Mouse (Mus musculus): ENCODE measurements around the gene Ccr4. TPM values are rescaled to one million over a fixed set of nuclear protein-coding genes. Genes with fewer than 3 reads are reported as not detected.

The Ccr4 gene
- polyA plus RNA-seq (2014; fragmentation: Nextera tagmentation; extraction: Ambion mirVana), result not detected in 2 replicates

GRCm38 (mm10) chr9:114504816-114505215 is at the start of gene Ccr4:
Gene Ccr4 (minus strand): TSS chr9:114504916.
- Histone ChIP-seq H3K27me3 (replicated peaks; ENCODE audit: control insufficient read depth, insufficient read depth, low read length) (no peaks in the 10 kb centered on the region), H3K27ac (ENCODE audit: low read depth, low read length) (no peak within 1 kb of the TSS), H3K36me3 (ENCODE audit: control insufficient read depth, insufficient read depth, low read length) (no peaks in the 10 kb centered on the region), H3K4me3 (ENCODE audit: low read depth, low read length) (no peak within 1 kb of the TSS), H3K4me1 (replicated peaks; ENCODE audit: control insufficient read depth, insufficient read depth, low read length) (peaks cover 17% of the 10 kb centered on the region), H3K9me3 (ENCODE audit: control insufficient read depth, low read length) (no peaks in the 10 kb centered on the region), H3K4me2 (no peak within 1 kb of the TSS), H3K9ac (ENCODE audit: low read depth, low read length) (no peak within 1 kb of the TSS)
- ATAC-seq (replicated peaks; ENCODE audit: low FRiP score) (no peak), DNase-seq (ENCODE audit: low spot score) (no peak)
- WGBS, result 88% methylated on average over 9 of the region's 9 CpGs

- Histone ChIP-seq H3K27ac (ENCODE audit: low read depth, low read length) (no peak overlapping the region), H3K4me2 (no peak overlapping the region; the same call in 1 of the 2 replicates), H3K36me3 (ENCODE audit: control insufficient read depth, insufficient read depth, low read length) (no peaks in the 10 kb centered on the region), H3K4me1 (replicated peaks; ENCODE audit: control insufficient read depth, insufficient read depth, low read length) (peaks cover 22% of the 10 kb centered on the region), H3K4me3 (ENCODE audit: low read depth, low read length) (no peak overlapping the region), H3K9ac (ENCODE audit: low read depth, low read length) (no peak overlapping the region), H3K9me3 (ENCODE audit: control insufficient read depth, low read length) (no peaks in the 10 kb centered on the region), H3K27me3 (replicated peaks; ENCODE audit: control insufficient read depth, insufficient read depth, low read length) (peaks cover 3% of the 10 kb centered on the region; the same call in 1 of the 2 replicates)
- ATAC-seq (replicated peaks; ENCODE audit: low FRiP score) (no peak), DNase-seq (ENCODE audit: low spot score) (no peak)
Observed at GRCm38 (mm10) chr9:114553828-114554227, 49.1 kb upstream of the Ccr4 start.

- Histone ChIP-seq H3K27ac (ENCODE audit: low read depth, low read length) (no peak overlapping the region), H3K4me2 (0 out of 2 replicates have a peak overlapping the region, but pooled peaks have one; percentile 1), H3K4me3 (ENCODE audit: low read depth, low read length) (no peak overlapping the region), H3K36me3 (ENCODE audit: control insufficient read depth, insufficient read depth, low read length) (no peaks in the 10 kb centered on the region), H3K9me3 (ENCODE audit: control insufficient read depth, low read length) (no peaks in the 10 kb centered on the region), H3K27me3 (replicated peaks; ENCODE audit: control insufficient read depth, insufficient read depth, low read length) (no peaks in the 10 kb centered on the region), H3K9ac (ENCODE audit: low read depth, low read length) (no peak overlapping the region), H3K4me1 (replicated peaks; ENCODE audit: control insufficient read depth, insufficient read depth, low read length) (peaks cover 41% of the 10 kb centered on the region)
- ATAC-seq (replicated peaks; ENCODE audit: low FRiP score), result no peak
- 29% methylated on average over 6 of the region's 6 CpGs for WGBS
- DNase-seq (ENCODE audit: low spot score), result no peak
Observed at GRCm38 (mm10) chr9:114550033-114550432, 45.3 kb upstream of the Ccr4 start.

- ATAC-seq (replicated peaks; ENCODE audit: low FRiP score), result no peak
- no peaks in the 10 kb centered on the region for H3K36me3 ChIP-seq (ENCODE audit: control insufficient read depth, insufficient read depth, low read length)
- peak overlapping the region; percentile 45 for H3K4me2 ChIP-seq
- no peak overlapping the region for H3K4me3 ChIP-seq (ENCODE audit: low read depth, low read length)
- DNase-seq (ENCODE audit: low spot score), result no peak
- H3K9me3 ChIP-seq (ENCODE audit: control insufficient read depth, low read length), result no peaks in the 10 kb centered on the region
- H3K27me3 ChIP-seq (replicated peaks; ENCODE audit: control insufficient read depth, insufficient read depth, low read length), result no peaks in the 10 kb centered on the region
- no peak overlapping the region for H3K9ac ChIP-seq (ENCODE audit: low read depth, low read length)
- H3K27ac ChIP-seq (ENCODE audit: low read depth, low read length), result peak overlapping the region; percentile 63
- WGBS, result 55% methylated on average over 5 of the region's 5 CpGs
- peaks cover 44% of the 10 kb centered on the region for H3K4me1 ChIP-seq (replicated peaks; ENCODE audit: control insufficient read depth, insufficient read depth, low read length)
Observed at GRCm38 (mm10) chr9:114549117-114549516, 44.4 kb upstream of the Ccr4 start.

- Histone ChIP-seq H3K4me3 (ENCODE audit: low read depth, low read length) (no peak overlapping the region), H3K9me3 (ENCODE audit: control insufficient read depth, low read length) (no peaks in the 10 kb centered on the region), H3K27me3 (replicated peaks; ENCODE audit: control insufficient read depth, insufficient read depth, low read length) (no peaks in the 10 kb centered on the region), H3K27ac (ENCODE audit: low read depth, low read length) (peak overlapping the region; percentile 63), H3K4me1 (replicated peaks; ENCODE audit: control insufficient read depth, insufficient read depth, low read length) (peaks cover 43% of the 10 kb centered on the region), H3K4me2 (peak overlapping the region; percentile 45), H3K9ac (ENCODE audit: low read depth, low read length) (no peak overlapping the region), H3K36me3 (ENCODE audit: control insufficient read depth, insufficient read depth, low read length) (no peaks in the 10 kb centered on the region)
- WGBS, result 37% methylated on average over 4 of the region's 4 CpGs
- ATAC-seq (replicated peaks; ENCODE audit: low FRiP score) (no peak), DNase-seq (ENCODE audit: low spot score) (no peak)
Observed at GRCm38 (mm10) chr9:114548496-114548895, 43.8 kb upstream of the Ccr4 start.

- Histone ChIP-seq H3K27me3 (replicated peaks; ENCODE audit: control insufficient read depth, insufficient read depth, low read length) (no peaks in the 10 kb centered on the region), H3K9me3 (ENCODE audit: control insufficient read depth, low read length) (no peaks in the 10 kb centered on the region), H3K4me1 (replicated peaks; ENCODE audit: control insufficient read depth, insufficient read depth, low read length) (peaks cover 43% of the 10 kb centered on the region), H3K9ac (ENCODE audit: low read depth, low read length) (0 out of 2 replicates have a peak overlapping the region, but pooled peaks have one; percentile 14), H3K36me3 (ENCODE audit: control insufficient read depth, insufficient read depth, low read length) (no peaks in the 10 kb centered on the region), H3K27ac (ENCODE audit: low read depth, low read length) (peak overlapping the region; percentile 78), H3K4me3 (ENCODE audit: low read depth, low read length) (no peak overlapping the region), H3K4me2 (peak overlapping the region; percentile 45)
- ATAC-seq (replicated peaks; ENCODE audit: low FRiP score) (peak; percentile 54), DNase-seq (ENCODE audit: low spot score) (no peak)
- WGBS, result 54% methylated on average over 6 of the region's 6 CpGs
Observed at GRCm38 (mm10) chr9:114547643-114548077, 42.9 kb upstream of the Ccr4 start.

- H3K27ac ChIP-seq (ENCODE audit: low read depth, low read length), result peak overlapping the region; percentile 78
Observed at GRCm38 (mm10) chr9:114546765-114547164, 42.0 kb upstream of the Ccr4 start.

GRCm38 (mm10) chr9:114544754-114545393 is 40.2 kb upstream of the Ccr4 start:
- Histone ChIP-seq H3K4me1 (replicated peaks; ENCODE audit: control insufficient read depth, insufficient read depth, low read length) (peaks cover 52% of the 10 kb centered on the region), H3K4me3 (ENCODE audit: low read depth, low read length) (no peak overlapping the region), H3K36me3 (ENCODE audit: control insufficient read depth, insufficient read depth, low read length) (no peaks in the 10 kb centered on the region), H3K9ac (ENCODE audit: low read depth, low read length) (no peak overlapping the region), H3K27ac (ENCODE audit: low read depth, low read length) (peak overlapping the region; percentile 15; the same call in 1 of the 2 replicates), H3K9me3 (ENCODE audit: control insufficient read depth, low read length) (no peaks in the 10 kb centered on the region), H3K4me2 (no peak overlapping the region), H3K27me3 (replicated peaks; ENCODE audit: control insufficient read depth, insufficient read depth, low read length) (no peaks in the 10 kb centered on the region)
- WGBS, result 44% methylated on average over 9 of the region's 9 CpGs
- no peak for DNase-seq (ENCODE audit: low spot score)
- no peak for ATAC-seq (replicated peaks; ENCODE audit: low FRiP score)

More at GRCm38 (mm10) chr9:114546765-114547164, 42.0 kb upstream of the Ccr4 start:
- DNase-seq (ENCODE audit: low spot score), result no peak
- H3K9me3 ChIP-seq (ENCODE audit: control insufficient read depth, low read length), result no peaks in the 10 kb centered on the region
- H3K4me3 ChIP-seq (ENCODE audit: low read depth, low read length), result no peak overlapping the region
- 25% methylated on average over 12 of the region's 12 CpGs for WGBS
- H3K36me3 ChIP-seq (ENCODE audit: control insufficient read depth, insufficient read depth, low read length), result no peaks in the 10 kb centered on the region
- peaks cover 46% of the 10 kb centered on the region for H3K4me1 ChIP-seq (replicated peaks; ENCODE audit: control insufficient read depth, insufficient read depth, low read length)
- no peaks in the 10 kb centered on the region for H3K27me3 ChIP-seq (replicated peaks; ENCODE audit: control insufficient read depth, insufficient read depth, low read length)
- ATAC-seq (replicated peaks; ENCODE audit: low FRiP score), result peak; percentile 49
- H3K9ac ChIP-seq (ENCODE audit: low read depth, low read length), result no peak overlapping the region
- peak overlapping the region; percentile 33 for H3K4me2 ChIP-seq

All from liver, embryonic 11.5 days (tissue).